Mouse (Mus musculus) limb, embryonic 10.5 days (tissue): ENCODE results near the gene Tjp3. TPM values are rescaled to one million over a fixed set of nuclear protein-coding genes. Genes with fewer than 3 reads are reported as not detected.
"Not testable (repeated sequence)": the region's sequence is repeated elsewhere in the genome, so short reads cannot be mapped to it uniquely, and the experiment has no call there.

Experiments used
- DNase-seq: peaks from one replicate; pipeline ENCODE4 v3.0.0-alpha.2; 2017; ENCODE audit warnings: low spot score
- H3K27ac ChIP-seq: fragments of 300-500 bp; sonication (generic); 2 replicates; pipeline ENCODE4 v1.5.1; 2016; ENCODE audit warnings: mild to moderate bottlenecking
- H3K27me3 ChIP-seq: fragments of 300-500 bp; sonication (generic); 2 replicates; pipeline ENCODE4 v1.6.1; 2016; ENCODE audit warnings: low read depth, mild to moderate bottlenecking; ENCODE audit not compliant: poor library complexity, severe bottlenecking
- H3K36me3 ChIP-seq: fragments of 300-500 bp; sonication (generic); 2 replicates; pipeline ENCODE4 v1.6.1; 2016; ENCODE audit warnings: mild to moderate bottlenecking, moderate library complexity
- H3K4me1 ChIP-seq: fragments of 300-500 bp; sonication (generic); 2 replicates; pipeline ENCODE4 v1.6.1; 2016
- H3K4me3 ChIP-seq: fragments of 300-500 bp; sonication (generic); 2 replicates; pipeline ENCODE4 v1.5.1; 2016; ENCODE audit warnings: mild to moderate bottlenecking, moderate library complexity
- H3K9me3 ChIP-seq: fragments of 300-500 bp; sonication (generic); replicated peaks from 2 replicates; pipeline ENCODE4 v1.6.1; 2016; ENCODE audit warnings: mild to moderate bottlenecking
- WGBS: fragments of 180-500 bp; shearing (Covaris S2); methylation state at CpG from one replicate; pipeline ENCODE4 v1.1.7; 2016; 5-methylcytosine and 5-hydroxymethylcytosine counted together
- microRNA-seq: library from miRNA; unstranded; fragments of <30 nt; microRNA quantifications from one replicate; pipeline ENCODE4, GENCODE M21; 2017
- polyA plus RNA-seq: library from polyadenylated mRNA; unstranded; fragments of >200 nt; fragmentation: Nextera tagmentation; extraction: Ambion mirVana; gene quantifications from 2 replicates; pipeline ENCODE4 v1.2.1, GENCODE M21; 2016

The Tjp3 gene
- polyA plus RNA-seq, 1 experiment from 2014 or later = 4.7 TPM

DNA sequence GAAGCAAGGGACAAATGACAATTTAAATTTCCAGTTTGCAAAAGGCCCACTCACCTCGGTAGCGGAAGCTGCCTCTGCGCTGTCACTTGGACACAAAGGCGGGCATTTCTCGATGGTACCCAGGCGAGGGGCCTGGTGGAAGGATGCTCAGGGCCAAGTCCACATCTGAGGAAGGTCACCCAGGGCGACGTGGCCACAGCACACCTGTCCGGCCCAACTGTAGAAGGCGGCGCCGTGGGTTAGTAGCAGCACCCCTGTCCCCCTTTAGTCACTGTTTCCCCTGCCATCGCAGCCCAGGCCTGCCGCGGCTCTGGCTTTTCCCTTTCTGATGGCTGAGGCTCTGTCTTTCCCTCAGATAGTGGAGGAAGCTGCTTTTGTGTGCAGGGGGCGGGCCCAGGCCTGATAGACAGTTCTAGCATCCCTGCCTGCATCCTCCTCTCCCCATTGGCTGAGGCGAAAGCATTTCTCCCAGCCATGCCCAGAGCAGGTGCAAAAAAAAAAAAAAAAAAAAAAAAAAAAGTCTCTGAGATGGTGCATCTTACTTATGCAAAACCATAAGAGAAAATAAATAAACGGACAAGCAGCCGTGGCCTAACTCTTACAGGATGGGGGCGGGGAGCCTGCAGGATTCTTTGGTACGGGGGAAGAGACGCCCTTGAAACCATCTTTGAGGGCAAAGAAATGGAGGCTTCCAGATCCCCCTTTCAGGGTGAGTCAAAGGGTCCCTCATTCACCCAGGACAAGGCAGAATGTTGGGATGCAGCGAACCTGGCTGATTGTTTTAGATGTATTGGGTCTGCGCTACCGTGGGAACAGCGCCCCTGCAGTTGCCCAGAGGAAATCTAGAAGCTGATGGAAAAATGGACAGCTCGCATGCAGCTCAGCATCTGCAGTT is 60.7 kb downstream of the Tjp3 start, which contains the start of gene Atcay:
Gene Atcay (minus strand): TSS at position 396 of the 895 bp plus-strand sequence.
- 11% methylated on average over 27 of the region's 27 CpGs for WGBS
- H3K27ac ChIP-seq = no peak within 1 kb of the TSS
- no peaks in the 10 kb centered on the region for H3K9me3 ChIP-seq
- no peak for DNase-seq
- H3K4me3 ChIP-seq = peak within 1 kb of the TSS; percentile 17
- peaks cover 55% of the 10 kb centered on the region for H3K27me3 ChIP-seq
- H3K36me3 ChIP-seq = no peaks in the 10 kb centered on the region
- H3K4me1 ChIP-seq = peaks cover 29% of the 10 kb centered on the region

DNA sequence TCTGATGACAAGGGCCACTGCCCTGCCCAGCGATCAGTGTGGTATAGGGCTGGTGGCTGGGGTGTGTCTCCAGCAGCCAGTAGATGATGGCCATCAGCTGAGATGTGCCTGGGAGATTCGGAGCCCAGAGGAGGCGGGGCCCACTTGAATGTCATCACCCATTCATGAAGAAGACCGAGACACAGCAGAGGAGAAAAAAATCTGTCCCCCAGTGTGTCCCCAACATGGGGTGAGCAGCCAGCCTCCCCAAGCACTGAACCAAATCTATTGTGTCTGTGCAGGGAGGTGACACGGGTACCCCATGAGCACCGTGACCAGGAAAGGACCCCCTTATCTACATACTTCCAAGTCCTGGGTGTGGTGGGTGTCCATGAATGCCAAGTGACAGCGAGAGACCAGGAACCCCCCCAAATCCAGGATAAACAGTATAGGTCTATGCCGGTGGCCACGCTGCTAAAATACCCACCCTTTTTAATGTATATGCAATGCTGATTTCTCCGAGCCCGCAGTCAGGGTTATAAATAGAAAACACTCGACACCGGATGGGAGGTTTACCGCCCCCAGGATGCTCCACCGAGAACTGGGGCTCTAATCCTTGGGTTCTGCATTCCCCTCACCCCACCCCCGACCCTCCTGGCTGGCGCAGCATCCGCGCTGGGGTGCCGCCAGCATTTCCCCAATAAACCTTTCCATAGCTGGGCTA is 61.5 kb downstream of the Tjp3 start:
- H3K4me1 ChIP-seq = peaks cover 29% of the 10 kb centered on the region
- 9% methylated on average over 20 of the region's 20 CpGs for WGBS
- no peak for DNase-seq
- no peaks in the 10 kb centered on the region for H3K9me3 ChIP-seq
- H3K4me3 ChIP-seq = peak overlapping the region; percentile 17
- H3K36me3 ChIP-seq = no peaks in the 10 kb centered on the region
- H3K27ac ChIP-seq = no peak overlapping the region
- H3K27me3 ChIP-seq = peaks cover 56% of the 10 kb centered on the region

DNA sequence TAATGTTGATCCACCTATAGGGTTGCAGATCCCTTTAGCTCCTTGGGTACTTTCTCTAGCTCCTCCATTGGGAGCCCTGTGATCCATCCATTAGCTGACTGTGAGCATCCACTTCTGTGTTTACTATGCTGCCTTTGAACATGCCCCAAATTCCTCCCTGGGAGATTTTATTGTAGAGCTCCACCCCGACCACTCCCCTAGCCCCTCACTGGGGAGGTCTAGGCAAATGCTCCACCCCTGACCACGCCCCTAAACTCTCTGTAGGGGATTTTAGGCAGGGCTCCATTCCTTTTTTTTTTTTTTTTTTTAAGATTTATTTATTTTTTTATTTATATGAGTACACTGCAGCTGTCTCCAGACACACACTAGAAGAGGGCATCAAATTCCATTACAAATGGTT is 67.7 kb downstream of the Tjp3 start:
- peaks cover 14% of the 10 kb centered on the region for H3K27me3 ChIP-seq
- H3K36me3 ChIP-seq, H3K4me3 ChIP-seq, H3K9me3 ChIP-seq, H3K4me1 ChIP-seq, DNase-seq, H3K27ac ChIP-seq: not testable (repeated sequence)
- 48% methylated on average over 2 of the region's 2 CpGs for WGBS

Small RNA genes within 50 kb of the gene (microRNA-seq; reads per million reads assigned to microRNA genes)
- gene Mir3057 = 15.5 reads per million, percentile 25 among the genes with 10 or more reads in this experiment

Other genes with a start within 250 kb of the Tjp3 start
- gene Sgta, start 231.4 kb downstream of the Tjp3 start, polyA plus RNA-seq = 284 and 291 TPM in 2 replicates
- gene Thop1, start 221.5 kb downstream of the Tjp3 start, polyA plus RNA-seq = 113 and 128 TPM in 2 replicates
- 0.58 and 0.66 TPM in 2 replicates for gene Creb3l3, start 192.7 kb downstream of the Tjp3 start, polyA plus RNA-seq
- 244 and 245 TPM in 2 replicates for gene Map2k2, start 185.7 kb downstream of the Tjp3 start, polyA plus RNA-seq
- 9.6 and 11.7 TPM in 2 replicates for gene Zbtb7a, start 156.4 kb downstream of the Tjp3 start, polyA plus RNA-seq
- 73.6 and 73.9 TPM in 2 replicates for gene Pias4, start 123.7 kb downstream of the Tjp3 start, polyA plus RNA-seq
- gene Eef2, start 115.0 kb downstream of the Tjp3 start, polyA plus RNA-seq = 575 and 611 TPM in 2 replicates
- 46.5 and 52.0 TPM in 2 replicates for gene Dapk3, start 108.6 kb downstream of the Tjp3 start, polyA plus RNA-seq
- not detected in 2 replicates for gene 4930442H23Rik, start 107.7 kb downstream of the Tjp3 start, polyA plus RNA-seq
- not detected in 2 replicates for gene Nmrk2, start 89.5 kb downstream of the Tjp3 start, polyA plus RNA-seq
- 0.06 TPM in 1 of 2 replicates, not detected in the other for gene Atcay, start 60.7 kb downstream of the Tjp3 start, polyA plus RNA-seq
- 2.0 and 5.0 TPM in 2 replicates for gene Zfr2, start 58.4 kb downstream of the Tjp3 start, polyA plus RNA-seq
- gene Matk, start 38.6 kb downstream of the Tjp3 start, polyA plus RNA-seq = 2.1 and 3.0 TPM in 2 replicates
- 234 and 258 TPM in 2 replicates for gene Mrpl54, start 24.6 kb downstream of the Tjp3 start, polyA plus RNA-seq
- gene Apba3, start 24.6 kb downstream of the Tjp3 start, polyA plus RNA-seq = 56.5 and 57.6 TPM in 2 replicates
- 67.0 and 71.3 TPM in 2 replicates for gene Pip5k1c, start 1.4 kb upstream of the Tjp3 start, polyA plus RNA-seq
- 62.5 and 67.7 TPM in 2 replicates for gene Cactin, start 29.5 kb upstream of the Tjp3 start, polyA plus RNA-seq
- 3.2 and 3.6 TPM in 2 replicates for gene Tbxa2r, start 37.1 kb upstream of the Tjp3 start, polyA plus RNA-seq
- 0.09 TPM in 1 of 2 replicates, not detected in the other for gene Gipc3, start 51.7 kb upstream of the Tjp3 start, polyA plus RNA-seq
- 99.6 and 114 TPM in 2 replicates for gene Hmg20b, start 58.9 kb upstream of the Tjp3 start, polyA plus RNA-seq
- gene Mfsd12, start 65.9 kb upstream of the Tjp3 start, polyA plus RNA-seq = 7.6 and 8.8 TPM in 2 replicates
- 0.24 and 0.38 TPM in 2 replicates for gene 4930404N11Rik, start 74.2 kb upstream of the Tjp3 start, polyA plus RNA-seq
- gene Fzr1, start 86.9 kb upstream of the Tjp3 start, polyA plus RNA-seq = 134 and 148 TPM in 2 replicates
- gene Dohh, start 92.8 kb upstream of the Tjp3 start, polyA plus RNA-seq = 101 and 115 TPM in 2 replicates
- 3.8 and 4.2 TPM in 2 replicates for gene Gm48551, start 92.9 kb upstream of the Tjp3 start, polyA plus RNA-seq
- gene Gm48552, start 97.4 kb upstream of the Tjp3 start, polyA plus RNA-seq = 1.4 and 1.5 TPM in 2 replicates
- 1.9 and 2.9 TPM in 2 replicates for gene Smim24, start 101.5 kb upstream of the Tjp3 start, polyA plus RNA-seq
- gene Nfic, start 164.1 kb upstream of the Tjp3 start, polyA plus RNA-seq = 9.3 and 19.8 TPM in 2 replicates
- gene Celf5, start 191.1 kb upstream of the Tjp3 start, polyA plus RNA-seq = 0.24 and 0.48 TPM in 2 replicates
- gene Ncln, start 204.8 kb upstream of the Tjp3 start, polyA plus RNA-seq = 100 and 102 TPM in 2 replicates
- 0.34 and 0.39 TPM in 2 replicates for gene S1pr4, start 208.6 kb upstream of the Tjp3 start, polyA plus RNA-seq
- gene Gna15, start 232.6 kb upstream of the Tjp3 start, polyA plus RNA-seq = 0.80 and 2.0 TPM in 2 replicates